Mouse (Mus musculus): ENCODE results near the gene Tmed2. TPM values are rescaled to one million over a fixed set of nuclear protein-coding genes. Genes with fewer than 3 reads are reported as not detected.
"Not testable (repeated sequence)": the region's sequence is repeated elsewhere in the genome, so short reads cannot be mapped to it uniquely, and the experiment has no call there.

Tmed2 gene
- polyA plus RNA-seq (2015; fragmentation: Nextera tagmentation; extraction: Ambion mirVana): 566 and 571 TPM in 2 replicates

- H3K9me3 ChIP-seq (replicated peaks): no peaks in the 10 kb centered on the region
- ATAC-seq (ENCODE audit: insufficient number of reproducible peaks, low FRiP score, low TSS enrichment, low read depth): peak; percentile 96
- peak within 1 kb of the TSS; percentile 52 for H3K4me2 ChIP-seq (replicated peaks)
- peaks cover 22% of the 10 kb centered on the region for H3K36me3 ChIP-seq
- H3K4me1 ChIP-seq: peaks cover 18% of the 10 kb centered on the region
- no peaks in the 10 kb centered on the region for H3K27me3 ChIP-seq
- WGBS: under 1% methylated on average over 35 of the region's 35 CpGs
- H3K4me3 ChIP-seq (replicated peaks): peak within 1 kb of the TSS; percentile 96
- peak within 1 kb of the TSS; percentile 89 for H3K27ac ChIP-seq (replicated peaks)
- peak within 1 kb of the TSS; percentile 93 for H3K9ac ChIP-seq
These were observed at the start of gene Tmed2 for GRCm38 (mm10) chr5:124540383-124540786. Gene Tmed2, plus strand, starts transcription at chr5:124540695.

- H3K36me3 ChIP-seq: peaks cover 63% of the 10 kb centered on the region
- no peak overlapping the region for H3K27ac ChIP-seq (replicated peaks)
- no peaks in the 10 kb centered on the region for H3K27me3 ChIP-seq
- WGBS: 72% methylated on average over 4 of the region's 4 CpGs
- no peak overlapping the region for H3K4me3 ChIP-seq (replicated peaks)
- ATAC-seq (ENCODE audit: insufficient number of reproducible peaks, low FRiP score, low TSS enrichment, low read depth): no peak
- H3K9ac ChIP-seq: no peak overlapping the region
- no peak overlapping the region for H3K4me2 ChIP-seq (replicated peaks)
- no peaks in the 10 kb centered on the region for H3K4me1 ChIP-seq
- no peaks in the 10 kb centered on the region for H3K9me3 ChIP-seq (replicated peaks)
These were observed 48.8 kb upstream of the Tmed2 start for GRCm38 (mm10) chr5:124491732-124492131.

GRCm38 (mm10) chr5:124492618-124493017, 47.9 kb upstream of the Tmed2 start:
- Histone ChIP-seq H3K27ac (replicated peaks) (no peak overlapping the region), H3K36me3 (peaks cover 66% of the 10 kb centered on the region), H3K4me3 (replicated peaks) (no peak overlapping the region), H3K4me2 (replicated peaks) (no peak overlapping the region), H3K27me3 (no peaks in the 10 kb centered on the region), H3K9me3 (replicated peaks) (no peaks in the 10 kb centered on the region), H3K9ac (no peak overlapping the region), H3K4me1 (no peaks in the 10 kb centered on the region)
- 86% methylated on average over 4 of the region's 4 CpGs for WGBS
- no peak for ATAC-seq (ENCODE audit: insufficient number of reproducible peaks, low FRiP score, low TSS enrichment, low read depth)

- 85% methylated on average over 11 of the region's 11 CpGs for WGBS
- ATAC-seq (ENCODE audit: insufficient number of reproducible peaks, low FRiP score, low TSS enrichment, low read depth): no peak
- no peaks in the 10 kb centered on the region for H3K9me3 ChIP-seq (replicated peaks)
These were observed 47.0 kb upstream of the Tmed2 start for GRCm38 (mm10) chr5:124493455-124493854.

GRCm38 (mm10) chr5:124495547-124495946, 44.9 kb upstream of the Tmed2 start:
- H3K4me1 ChIP-seq: no peaks in the 10 kb centered on the region
- no peak for ATAC-seq (ENCODE audit: insufficient number of reproducible peaks, low FRiP score, low TSS enrichment, low read depth)
- 63% methylated on average over 7 of the region's 7 CpGs for WGBS
- no peak overlapping the region for H3K4me3 ChIP-seq (replicated peaks)
- H3K36me3 ChIP-seq: peaks cover 75% of the 10 kb centered on the region
- no peaks in the 10 kb centered on the region for H3K27me3 ChIP-seq
- no peaks in the 10 kb centered on the region for H3K9me3 ChIP-seq (replicated peaks)
- no peak overlapping the region for H3K4me2 ChIP-seq (replicated peaks)
- no peak overlapping the region for H3K9ac ChIP-seq
- no peak overlapping the region for H3K27ac ChIP-seq (replicated peaks)

More at GRCm38 (mm10) chr5:124493455-124493854, 47.0 kb upstream of the Tmed2 start:
- Histone ChIP-seq H3K27me3 (no peaks in the 10 kb centered on the region), H3K9ac (no peak overlapping the region), H3K27ac (replicated peaks) (no peak overlapping the region), H3K4me1 (no peaks in the 10 kb centered on the region), H3K4me2 (replicated peaks) (no peak overlapping the region), H3K4me3 (replicated peaks) (no peak overlapping the region), H3K36me3 (peaks cover 71% of the 10 kb centered on the region)

- 63% methylated on average over 15 of the region's 15 CpGs for WGBS
- Histone ChIP-seq H3K27ac (replicated peaks) (no peak overlapping the region), H3K27me3 (no peaks in the 10 kb centered on the region), H3K9ac (no peak overlapping the region), H3K4me3 (replicated peaks) (no peak overlapping the region), H3K4me1 (no peaks in the 10 kb centered on the region), H3K4me2 (replicated peaks) (no peak overlapping the region), H3K9me3 (replicated peaks) (no peaks in the 10 kb centered on the region), H3K36me3 (peaks cover 79% of the 10 kb centered on the region)
- ATAC-seq (ENCODE audit: insufficient number of reproducible peaks, low FRiP score, low TSS enrichment, low read depth): no peak
These were observed 43.6 kb upstream of the Tmed2 start for GRCm38 (mm10) chr5:124496614-124497514.

- WGBS: 68% methylated on average over 9 of the region's 9 CpGs
- Histone ChIP-seq H3K4me2 (replicated peaks) (no peak overlapping the region), H3K27me3 (no peaks in the 10 kb centered on the region), H3K4me1 (no peaks in the 10 kb centered on the region), H3K4me3 (replicated peaks) (no peak overlapping the region), H3K9me3 (replicated peaks) (no peaks in the 10 kb centered on the region), H3K9ac (no peak overlapping the region), H3K36me3 (peaks cover 78% of the 10 kb centered on the region), H3K27ac (replicated peaks) (0 out of 2 replicates have a peak overlapping the region, but pooled peaks have one; percentile 24)
- no peak for ATAC-seq (ENCODE audit: insufficient number of reproducible peaks, low FRiP score, low TSS enrichment, low read depth)
These were observed 42.1 kb upstream of the Tmed2 start for GRCm38 (mm10) chr5:124498221-124498876.

GRCm38 (mm10) chr5:124499001-124499400, 41.5 kb upstream of the Tmed2 start:
- Histone ChIP-seq H3K27ac (replicated peaks) (no peak overlapping the region), H3K27me3 (no peaks in the 10 kb centered on the region), H3K36me3 (peaks cover 78% of the 10 kb centered on the region), H3K9ac (no peak overlapping the region), H3K4me3 (replicated peaks) (no peak overlapping the region), H3K9me3 (replicated peaks) (no peaks in the 10 kb centered on the region), H3K4me1 (no peaks in the 10 kb centered on the region), H3K4me2 (replicated peaks) (no peak overlapping the region)
- WGBS: 40% methylated on average over 5 of the region's 5 CpGs
- no peak for ATAC-seq (ENCODE audit: insufficient number of reproducible peaks, low FRiP score, low TSS enrichment, low read depth)

GRCm38 (mm10) chr5:124500037-124500436, 40.5 kb upstream of the Tmed2 start:
- not testable (repeated sequence) for ATAC-seq (ENCODE audit: insufficient number of reproducible peaks, low FRiP score, low TSS enrichment, low read depth); H3K4me3 ChIP-seq (replicated peaks); H3K9ac ChIP-seq; H3K27me3 ChIP-seq; H3K9me3 ChIP-seq (replicated peaks); H3K27ac ChIP-seq (replicated peaks); H3K4me2 ChIP-seq (replicated peaks); H3K4me1 ChIP-seq
- peaks cover 72% of the 10 kb centered on the region for H3K36me3 ChIP-seq
- 72% methylated on average over 3 of the region's 4 CpGs for WGBS

- no peak for ATAC-seq (ENCODE audit: insufficient number of reproducible peaks, low FRiP score, low TSS enrichment, low read depth)
- 92% methylated on average over 3 of the region's 3 CpGs for WGBS
- Histone ChIP-seq H3K27me3 (no peaks in the 10 kb centered on the region), H3K9me3 (replicated peaks) (no peaks in the 10 kb centered on the region), H3K36me3 (peaks cover 67% of the 10 kb centered on the region), H3K4me2 (replicated peaks) (no peak overlapping the region), H3K9ac (no peak overlapping the region), H3K27ac (replicated peaks) (no peak overlapping the region), H3K4me1 (no peaks in the 10 kb centered on the region), H3K4me3 (replicated peaks) (no peak overlapping the region)
These were observed 39.9 kb upstream of the Tmed2 start for GRCm38 (mm10) chr5:124500573-124500972.

GRCm38 (mm10) chr5:124501541-124501940, 39.0 kb upstream of the Tmed2 start:
- Histone ChIP-seq H3K9me3 (replicated peaks) (no peaks in the 10 kb centered on the region), H3K27me3 (no peaks in the 10 kb centered on the region), H3K36me3 (peaks cover 62% of the 10 kb centered on the region), H3K9ac (no peak overlapping the region), H3K4me2 (replicated peaks) (no peak overlapping the region), H3K27ac (replicated peaks) (no peak overlapping the region), H3K4me3 (replicated peaks) (no peak overlapping the region), H3K4me1 (peaks cover 4% of the 10 kb centered on the region; the same call in 1 of the 2 replicates)
- WGBS: 84% methylated on average over 10 of the region's 10 CpGs
- ATAC-seq (ENCODE audit: insufficient number of reproducible peaks, low FRiP score, low TSS enrichment, low read depth): no peak
